Mouse (Mus musculus): ENCODE measurements around the gene Fam129b.
A peak's percentile ranks its signal among the peaks of the same experiment; 100 is the strongest.

Fam129b gene

GRCm38 (mm10) chr2:32894097-32894496, 18.2 kb downstream of the Fam129b start:
- no peak for DNase-seq

GRCm38 (mm10) chr2:32895606-32896106, 19.7 kb downstream of the Fam129b start:
- DNase-seq, result peak; percentile 72

GRCm38 (mm10) chr2:32896507-32897147, 20.7 kb downstream of the Fam129b start:
- no peak for DNase-seq

- DNase-seq, result no peak
These were observed 23.1 kb downstream of the Fam129b start for GRCm38 (mm10) chr2:32898983-32899382.

- DNase-seq, result no peak
These were observed 26.2 kb downstream of the Fam129b start for GRCm38 (mm10) chr2:32902126-32902525.

GRCm38 (mm10) chr2:32903470-32903869, 27.6 kb downstream of the Fam129b start:
- no peak for DNase-seq

- DNase-seq, result no peak
These were observed 28.7 kb downstream of the Fam129b start for GRCm38 (mm10) chr2:32904637-32905036.

GRCm38 (mm10) chr2:32905297-32905696, 29.4 kb downstream of the Fam129b start:
- DNase-seq, result no peak

GRCm38 (mm10) chr2:32907442-32907841, 31.5 kb downstream of the Fam129b start:
- no peak for DNase-seq

GRCm38 (mm10) chr2:32908272-32908671, 32.4 kb downstream of the Fam129b start:
- no peak for DNase-seq

GRCm38 (mm10) chr2:32908796-32909195, 32.9 kb downstream of the Fam129b start:
- no peak for DNase-seq

- no peak for DNase-seq
These were observed 35.8 kb downstream of the Fam129b start for GRCm38 (mm10) chr2:32911639-32912182.

GRCm38 (mm10) chr2:32912210-32912804, 36.4 kb downstream of the Fam129b start:
- DNase-seq, result peak; percentile 64

- no peak for DNase-seq
These were observed 38.4 kb downstream of the Fam129b start for GRCm38 (mm10) chr2:32914362-32914761.

- DNase-seq, result peak; percentile 60
These were observed 39.0 kb downstream of the Fam129b start for GRCm38 (mm10) chr2:32914896-32915295.

- no peak for DNase-seq
These were observed 41.6 kb downstream of the Fam129b start for GRCm38 (mm10) chr2:32917526-32917925.

- no peak for DNase-seq
These were observed 42.5 kb downstream of the Fam129b start for GRCm38 (mm10) chr2:32918391-32918790.

GRCm38 (mm10) chr2:32921235-32921634, 45.3 kb downstream of the Fam129b start:
- DNase-seq, result no peak

GRCm38 (mm10) chr2:32921801-32922380, 46.0 kb downstream of the Fam129b start:
- DNase-seq, result no peak

GRCm38 (mm10) chr2:32922564-32922963, 46.6 kb downstream of the Fam129b start:
- DNase-seq, result no peak

- no peak for DNase-seq
These were observed 47.8 kb downstream of the Fam129b start for GRCm38 (mm10) chr2:32923551-32924250.

- no peak for DNase-seq
These were observed 48.5 kb downstream of the Fam129b start for GRCm38 (mm10) chr2:32924306-32924844.
